Mouse (Mus musculus) retina, postnatal 7 days (tissue): ENCODE results near the gene Zfp335.
A peak's percentile ranks its signal among the peaks of the same experiment; 100 is the strongest.
"Not testable (repeated sequence)": the region's sequence is repeated elsewhere in the genome, so short reads cannot be mapped to it uniquely, and the experiment has no call there.

Experiments
- DNase-seq: peaks from one replicate; pipeline ENCODE4 v3.0.0-alpha.2; 2012; ENCODE audit warnings: low read depth, low spot score

The Zfp335 gene

DNA sequence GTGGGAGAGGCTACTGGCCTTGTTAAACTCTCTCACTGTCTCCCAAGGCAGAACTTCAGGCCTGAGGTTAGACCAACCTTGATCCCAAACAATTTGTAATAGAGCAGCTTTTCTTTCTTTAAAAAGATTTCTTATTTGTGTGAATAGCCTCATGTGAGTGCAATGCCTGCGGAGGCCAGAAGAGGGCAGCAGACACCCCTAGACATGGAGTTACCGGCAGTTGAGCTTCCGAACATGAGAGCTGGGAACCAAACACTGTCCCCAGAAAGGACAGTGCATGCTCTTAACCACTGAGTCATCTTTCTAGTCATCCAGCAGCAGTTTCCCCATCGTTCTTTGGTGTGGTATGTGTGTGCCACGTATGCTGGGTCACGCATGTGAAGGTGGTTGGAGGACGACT is 44.0 kb downstream of the Zfp335 start:
- DNase-seq: no peak

DNA sequence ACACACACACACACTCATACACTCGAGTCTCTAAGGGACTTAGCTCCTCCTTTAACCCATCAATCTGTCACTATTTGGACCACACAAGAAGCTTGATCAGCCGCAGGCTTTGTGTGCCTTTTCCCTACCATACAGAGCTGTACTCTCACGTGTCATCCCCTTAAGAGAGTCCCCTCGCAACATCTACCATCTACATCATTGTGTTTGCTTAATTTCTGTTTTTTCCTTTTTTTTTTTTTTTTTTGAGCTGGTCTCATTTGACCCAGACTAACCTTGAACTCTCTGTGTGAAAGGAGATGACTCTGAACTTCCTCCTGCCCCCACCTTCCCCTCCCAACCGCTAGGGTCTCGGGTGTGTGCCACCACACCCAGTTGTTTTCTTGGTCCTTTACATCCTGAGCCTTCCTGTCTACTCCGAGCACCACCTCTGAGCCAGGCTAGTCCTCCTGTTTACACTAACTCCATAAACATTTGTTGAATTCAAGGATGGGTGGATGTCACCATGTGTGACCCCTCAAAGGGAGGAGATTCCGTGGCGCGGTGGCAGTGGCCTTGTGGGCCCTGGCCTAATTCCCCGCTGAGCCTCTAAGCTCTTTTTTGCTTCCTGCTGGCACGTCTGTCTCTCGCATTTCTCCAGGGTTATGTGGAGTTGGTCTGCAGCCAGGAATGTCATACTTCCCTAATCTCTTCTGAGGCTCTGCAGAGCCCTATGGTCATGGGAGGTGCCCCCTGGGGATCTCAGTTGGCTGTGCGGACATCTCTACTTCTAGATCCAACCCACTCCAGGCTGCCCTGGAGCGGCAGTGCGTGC is 44.6 kb downstream of the Zfp335 start:
- peak; percentile 65 for DNase-seq

DNA sequence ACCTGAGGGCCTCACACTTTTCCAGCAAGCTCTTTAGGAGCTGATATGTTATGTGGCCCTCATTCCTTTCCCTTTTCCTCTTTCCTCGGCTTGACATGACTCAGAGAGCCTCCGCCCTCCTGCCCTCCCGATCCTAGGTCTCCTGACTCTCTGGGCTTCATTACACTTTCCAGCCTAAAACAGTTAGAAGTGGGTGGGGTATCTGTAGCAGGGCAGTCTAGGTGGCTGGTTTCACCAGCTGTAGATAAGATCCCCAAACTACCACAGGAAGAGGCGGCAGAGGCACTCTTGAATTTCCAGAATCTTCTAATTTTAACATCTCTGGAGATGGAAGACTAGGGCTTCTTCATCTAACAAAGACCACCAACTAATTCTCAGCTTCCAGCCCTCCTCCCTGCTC is 47.0 kb downstream of the Zfp335 start:
- no peak for DNase-seq

DNA sequence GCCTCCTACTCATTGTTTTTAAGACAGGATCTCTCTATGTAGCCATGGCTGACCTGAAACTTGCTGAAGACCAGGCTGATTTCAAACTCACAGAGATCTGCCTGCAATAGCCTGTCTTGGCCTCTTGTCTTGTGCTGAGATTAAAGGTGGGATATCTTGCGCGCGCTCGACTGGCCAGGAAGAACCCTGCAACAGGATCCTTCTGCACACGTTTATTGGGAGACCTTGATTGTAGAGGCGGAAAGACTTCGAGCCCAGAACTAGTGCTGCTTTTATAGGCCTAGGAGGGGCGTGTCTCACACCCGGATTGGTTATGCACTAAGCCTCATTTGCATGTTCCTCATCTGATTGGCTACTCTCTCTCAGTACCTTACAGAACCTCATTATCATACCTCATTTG is 48.1 kb downstream of the Zfp335 start:
- DNase-seq: not testable (repeated sequence)

DNA sequence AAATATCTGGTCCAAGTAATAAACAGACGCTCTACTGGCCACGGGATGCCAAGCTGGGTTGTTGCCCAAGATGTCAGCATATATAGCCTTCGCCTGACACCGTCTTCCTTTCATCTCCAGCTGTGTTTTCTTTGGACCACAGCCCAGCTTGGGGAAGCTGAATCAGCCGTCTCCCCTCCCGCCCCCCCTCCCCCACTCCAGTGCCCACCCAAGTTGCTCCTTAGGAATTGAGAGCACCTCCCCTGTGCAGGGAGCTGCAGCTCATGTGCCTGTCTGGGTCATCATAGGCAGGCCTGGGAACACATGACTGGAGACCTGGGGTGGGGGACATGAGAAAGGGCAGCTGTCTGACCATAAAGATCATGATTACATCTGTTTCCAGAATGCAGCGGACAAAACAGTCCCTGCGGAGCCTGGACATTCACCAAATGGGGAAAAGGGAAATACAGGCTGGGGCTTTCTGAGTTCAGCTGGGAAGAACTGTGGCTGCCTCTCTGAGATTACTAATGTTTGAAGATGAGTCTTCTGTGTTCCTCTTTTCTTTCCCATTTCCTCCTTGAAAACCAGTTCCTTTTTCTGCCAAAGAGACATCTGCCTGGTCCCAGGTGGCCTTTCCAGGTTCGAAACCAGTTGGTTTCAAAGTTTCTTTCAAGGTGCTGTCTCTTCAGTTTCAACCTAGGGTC is 49.2 kb downstream of the Zfp335 start:
- DNase-seq: no peak

DNA sequence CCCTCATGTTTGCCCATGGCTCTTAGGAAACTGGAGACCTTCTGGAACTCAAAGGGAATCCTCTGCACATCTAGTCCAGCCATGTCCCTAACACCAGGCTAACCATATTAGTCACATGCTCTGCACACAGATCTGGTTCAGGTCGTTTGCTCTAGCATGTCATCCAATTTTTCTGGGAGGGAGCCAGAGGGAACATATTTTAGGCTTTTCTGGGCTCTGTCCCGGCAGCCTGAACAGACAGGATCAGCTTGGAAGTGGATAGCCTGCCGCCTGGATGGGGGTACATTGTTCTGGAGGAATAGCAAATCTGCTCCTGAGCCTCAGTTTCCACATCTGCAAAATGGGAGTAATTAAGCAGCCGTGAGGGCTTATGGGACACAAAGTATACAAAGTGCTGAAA is 50.5 kb downstream of the Zfp335 start:
- DNase-seq: no peak

DNA sequence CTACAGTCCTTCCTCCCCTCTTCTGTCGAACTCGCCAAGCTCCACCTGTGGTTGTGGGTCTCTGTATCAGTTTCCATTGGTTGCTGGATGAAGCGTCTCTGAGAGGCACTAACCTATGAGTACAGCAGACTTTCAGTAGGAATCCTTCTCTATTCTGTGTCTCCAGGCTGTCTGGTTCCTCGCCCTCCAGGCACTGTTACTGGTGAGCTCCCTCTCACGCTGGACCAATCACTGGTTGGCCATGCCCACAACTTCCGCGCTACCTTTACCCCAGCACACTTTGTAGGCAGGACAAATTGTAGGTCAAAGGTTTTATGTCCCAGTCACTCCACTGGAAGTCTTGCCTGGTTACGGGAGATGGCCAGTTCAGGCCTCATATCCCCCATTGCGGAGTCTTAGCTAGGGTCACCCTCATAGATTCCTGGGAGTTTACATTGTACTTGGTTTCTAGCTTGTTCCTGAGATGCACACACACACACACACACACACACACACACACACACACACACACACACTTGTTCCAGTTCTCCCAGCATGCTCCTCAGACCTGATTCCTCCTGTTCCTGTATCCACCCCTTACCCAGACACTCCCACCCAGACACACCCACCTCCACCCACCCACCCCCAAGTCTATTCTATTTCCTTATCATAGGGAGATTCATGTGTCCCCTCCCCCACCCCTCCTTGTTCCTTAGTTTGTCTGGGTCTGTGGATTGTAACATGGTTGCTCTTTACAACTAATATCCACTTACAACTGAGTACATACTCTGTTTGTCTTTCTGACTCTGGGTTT is 51.7 kb downstream of the Zfp335 start:
- no peak for DNase-seq

DNA sequence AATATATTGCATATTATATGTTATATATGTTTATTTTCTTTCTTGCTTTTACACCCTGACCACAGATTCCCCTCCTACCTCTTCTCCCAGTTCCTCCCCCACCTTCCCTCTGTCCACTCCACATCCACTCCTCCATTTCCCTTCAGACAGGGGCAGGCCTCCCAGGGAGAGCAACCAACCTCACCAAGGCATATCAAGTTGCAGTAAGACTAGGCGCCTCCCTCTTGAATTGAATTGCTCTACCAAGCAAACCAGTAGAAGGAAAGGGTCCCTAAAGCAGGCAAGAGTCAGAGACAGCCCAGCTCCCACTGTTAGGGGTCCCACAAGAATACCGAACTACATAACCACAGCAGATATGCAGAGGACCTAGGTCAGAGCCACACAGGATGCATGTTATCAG is 52.4 kb downstream of the Zfp335 start:
- DNase-seq: no peak

DNA sequence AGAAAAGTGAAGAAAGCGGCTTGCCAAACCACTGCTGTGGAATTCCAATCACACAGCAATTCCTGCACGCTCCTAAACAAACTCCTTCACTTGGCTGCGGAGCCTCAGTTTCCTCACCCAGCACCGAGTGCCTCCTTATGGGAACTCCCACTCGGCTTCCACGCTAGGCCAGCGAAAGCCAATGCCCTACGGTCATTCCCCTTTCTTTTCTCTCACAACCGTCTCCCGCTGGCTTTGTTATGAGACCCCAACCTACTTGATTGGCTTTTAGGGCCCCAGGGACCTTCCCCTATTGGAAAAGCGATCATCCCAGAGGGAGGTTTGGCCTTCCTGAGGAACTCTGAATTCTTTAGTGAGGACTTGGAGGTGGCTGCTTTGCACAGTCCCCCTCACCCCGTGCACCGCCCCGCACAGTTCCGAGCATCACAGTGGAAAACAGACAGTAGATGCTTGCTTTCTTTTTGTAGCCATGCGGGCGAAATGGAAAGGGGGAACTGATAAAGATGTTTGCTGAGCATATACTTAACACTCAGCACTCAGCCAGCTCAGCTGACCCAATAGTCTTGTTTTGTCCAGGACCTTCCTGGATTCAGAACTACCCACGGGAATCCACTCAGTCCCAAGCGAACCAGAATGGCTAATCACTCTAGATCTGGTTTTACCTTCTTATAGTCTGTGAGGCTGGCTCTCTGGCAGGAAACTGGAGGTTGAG is 53.6 kb downstream of the Zfp335 start:
- DNase-seq: no peak

DNA sequence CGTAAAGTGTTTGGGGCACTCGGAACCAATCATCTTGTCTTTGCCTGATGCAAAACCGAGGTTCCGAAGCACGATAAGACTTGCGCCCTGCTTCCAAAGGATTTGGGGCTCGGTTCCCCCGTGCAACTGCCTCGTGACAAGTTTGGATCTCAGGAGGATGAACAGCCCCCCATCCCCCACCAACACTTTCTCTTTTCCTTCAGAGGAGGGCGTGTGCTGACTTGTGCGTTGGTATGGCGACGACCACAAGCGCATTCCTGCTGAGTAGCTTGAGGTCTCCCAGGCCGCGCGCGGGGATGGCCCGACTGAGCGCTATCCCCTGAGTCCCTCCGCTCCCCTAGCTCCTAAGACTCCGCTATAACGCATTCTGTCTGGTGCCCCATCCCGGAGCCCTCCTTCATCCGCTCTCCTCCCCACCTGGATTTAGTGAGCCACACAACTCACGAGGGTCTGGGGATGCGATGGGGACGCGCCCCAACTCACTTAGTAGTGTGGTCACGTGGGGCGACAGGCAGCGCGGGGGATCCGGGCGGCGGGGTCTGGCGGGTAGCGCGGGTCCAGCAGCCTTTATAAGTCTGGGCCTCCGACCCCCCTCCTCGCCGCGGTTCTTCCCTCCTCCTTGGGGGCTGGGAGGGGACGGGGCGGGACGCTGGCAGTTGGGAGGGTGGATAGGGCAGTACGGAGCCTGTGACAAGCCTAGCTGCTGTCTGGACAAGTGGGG is 54.3 kb downstream of the Zfp335 start, which contains the start of gene Pltp:
TSS of gene Pltp (minus strand) at position 611 of the 721 bp plus-strand sequence.
- DNase-seq: no peak

DNA sequence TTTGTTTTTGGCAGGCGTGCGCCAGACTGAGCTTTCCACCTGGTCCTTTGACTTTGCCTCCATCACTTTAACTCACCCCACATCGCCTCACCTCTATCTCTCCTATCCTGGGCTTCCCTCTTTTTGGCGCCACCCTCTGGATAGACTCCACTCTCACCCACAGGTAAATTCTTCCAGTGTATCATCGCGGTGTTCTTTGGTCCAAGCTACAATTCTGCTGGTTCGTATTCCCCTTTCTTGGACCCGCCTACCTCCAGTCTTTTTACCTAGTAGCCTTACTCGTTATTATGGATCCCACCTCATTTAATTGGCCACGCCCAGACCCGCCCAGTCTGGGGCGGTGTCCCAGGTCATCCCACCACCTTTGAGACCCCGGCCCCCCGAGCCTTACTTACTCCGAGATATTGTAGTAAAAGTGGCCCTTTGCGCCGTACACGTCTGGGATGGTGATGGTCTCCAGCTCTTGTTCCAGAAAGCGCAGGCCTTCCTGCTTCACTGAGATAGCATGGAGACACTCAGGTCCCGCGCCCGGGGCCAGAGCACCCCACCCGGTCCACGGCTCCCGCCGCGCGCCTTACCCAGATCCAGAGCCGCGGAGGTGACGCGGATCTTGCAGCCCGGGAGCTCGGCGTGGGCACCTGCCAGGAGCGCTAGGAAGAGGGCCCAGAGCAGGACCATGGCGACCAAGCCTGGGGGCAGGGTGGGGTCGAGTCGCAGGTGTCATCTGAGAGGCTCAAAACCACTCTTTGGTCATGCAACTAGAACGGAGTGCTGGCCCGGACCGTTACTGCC is 55.1 kb downstream of the Zfp335 start:
- DNase-seq: no peak

DNA sequence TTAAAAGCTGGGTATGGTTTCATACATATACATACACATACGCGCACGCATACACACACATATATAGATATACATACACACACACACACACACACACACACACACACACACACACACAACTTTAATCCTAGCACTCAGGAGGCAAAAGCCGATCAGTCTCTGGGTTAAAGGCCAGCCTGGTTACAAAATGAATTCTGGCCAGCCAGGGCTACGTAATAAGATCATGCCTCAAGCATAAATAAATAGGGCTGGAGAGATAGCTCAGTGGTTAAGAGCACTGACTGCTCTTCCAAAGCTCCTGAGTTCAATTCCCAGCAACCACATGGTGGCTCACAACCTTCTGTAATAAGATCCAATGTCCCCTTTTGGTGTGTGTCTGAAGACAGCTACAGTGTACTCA is 56.0 kb downstream of the Zfp335 start:
- DNase-seq: not testable (repeated sequence)

DNA sequence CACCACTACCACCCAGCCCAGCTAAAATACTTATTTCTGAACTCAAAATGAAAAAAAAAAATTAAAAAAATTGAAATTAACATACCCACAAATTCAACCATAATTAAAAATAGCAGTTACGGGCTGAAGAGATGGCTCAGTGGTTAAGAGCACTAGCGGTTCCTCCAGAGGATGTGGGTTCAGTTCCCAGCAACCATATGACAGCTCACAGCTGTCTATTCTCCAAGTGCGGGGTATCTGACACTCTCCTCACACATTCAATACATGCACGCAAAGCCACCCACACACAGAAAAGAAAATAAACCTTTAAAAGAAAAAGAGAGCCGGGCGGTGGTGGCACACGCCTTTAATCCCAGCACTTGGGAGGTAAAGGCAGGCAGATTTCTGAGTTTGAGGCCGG is 61.5 kb downstream of the Zfp335 start:
- no peak for DNase-seq

DNA sequence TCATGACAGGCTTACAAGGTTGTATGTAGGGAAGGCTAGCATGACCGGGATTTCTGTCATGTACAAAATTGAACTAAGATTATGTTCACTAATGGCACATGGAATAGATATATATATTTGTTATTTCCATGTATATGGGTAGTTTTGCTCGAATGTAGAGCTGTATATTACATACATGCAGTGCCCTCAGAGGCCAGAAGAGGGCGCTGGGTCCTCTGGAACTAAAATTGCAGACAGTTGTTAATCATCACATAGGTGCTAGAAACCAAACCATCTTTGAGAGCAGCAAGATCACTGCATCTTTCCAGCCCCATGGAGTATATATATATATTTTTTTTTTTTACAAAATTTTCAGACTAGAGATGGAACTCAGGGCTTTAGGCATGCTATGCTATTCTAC is 65.8 kb downstream of the Zfp335 start:
- DNase-seq: no peak
